Mouse (Mus musculus) activated CD4-positive, CD25-positive, alpha-beta regulatory T cell, adult 9 weeks (primary cell): ENCODE measurements around the gene Il1r1. TPM values are rescaled to one million over a fixed set of nuclear protein-coding genes. Genes with fewer than 3 reads are reported as not detected.

Source experiments
- polyA plus RNA-seq: library from polyadenylated mRNA; unstranded; fragments of 100-300 nt; shearing (Covaris generic); gene quantifications from one replicate; pipeline ENCODE4 v1.2.1, GENCODE M21; 2017

Gene Il1r1
- polyA plus RNA-seq = 0.54 TPM

GRCm38 (mm10) chr1:40224539-40225284, at the start of gene Il1r1:
Gene Il1r1 (plus strand): TSS chr1:40225080.

GRCm38 (mm10) chr1:40324457-40324856, 99.6 kb downstream of the Il1r1 start, which contains the start of gene Il1rl2:
Gene Il1rl2 (plus strand): TSS chr1:40324610.

Other genes starting within 250 kb of the Il1r1 start
- gene Il1r2, start 151.0 kb upstream of the Il1r1 start, polyA plus RNA-seq = 73.9 TPM
- gene Il1rl2, start 99.5 kb downstream of the Il1r1 start, polyA plus RNA-seq = 2.0 TPM
- 35.0 TPM for gene Il1rl1, start 204.5 kb downstream of the Il1r1 start, polyA plus RNA-seq
- 35.1 TPM for gene Il18r1, start 240.5 kb downstream of the Il1r1 start, polyA plus RNA-seq